Mouse (Mus musculus) left cerebral cortex, adult 18-20 months (tissue): Measurements from ENCODE around the gene Kcnn1. TPM values are rescaled to one million over a fixed set of nuclear protein-coding genes. Genes with fewer than 3 reads are reported as not detected.
"Not testable (repeated sequence)": the region's sequence is repeated elsewhere in the genome, so short reads cannot be mapped to it uniquely, and the experiment has no call there.

ENCODE experiments used
- DNase-seq, 2 experiments: peaks; one replicate each; pipeline ENCODE4 v3.0.0; 2021 to 2022; ENCODE audit warnings: low spot score in 2 of 2, mixed read lengths in 1 of 2
- total RNA-seq, 2 experiments: library from RNA; stranded (reverse); gene quantifications; 2 replicates each; pipeline ENCODE4 v1.2.3; 2021

Kcnn1 gene
- total RNA-seq, 2 experiments from 2014 or later, result 17.4 to 19.3 TPM

DNA sequence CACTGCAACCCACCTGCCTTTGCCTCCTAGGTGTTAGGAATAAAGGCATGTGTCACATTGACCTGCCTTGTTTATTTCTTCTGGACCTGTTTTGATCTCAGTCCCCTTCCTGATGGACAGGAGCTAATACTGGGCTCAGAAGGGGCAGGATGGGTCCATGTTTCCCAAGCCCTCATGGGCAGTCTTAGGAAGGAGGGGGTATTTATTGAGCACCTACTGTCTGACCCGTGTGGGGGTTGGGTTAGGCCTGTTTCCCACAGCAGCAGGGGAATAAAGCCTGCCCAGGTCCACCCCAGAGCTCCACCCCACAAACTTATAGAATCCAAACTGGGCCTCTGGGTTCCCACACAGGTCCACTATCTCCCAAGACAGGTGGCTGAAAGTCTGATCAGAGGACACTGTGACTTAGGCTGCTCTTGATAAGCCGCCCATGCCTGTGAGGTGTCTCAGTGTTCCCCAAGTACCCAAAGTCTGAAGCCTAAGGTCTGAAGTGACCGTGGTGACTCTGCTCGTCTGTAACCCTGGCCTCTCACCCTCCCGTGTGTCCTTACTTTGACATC is 19.8 kb downstream of the Kcnn1 start:
- DNase-seq, result no peak

DNA sequence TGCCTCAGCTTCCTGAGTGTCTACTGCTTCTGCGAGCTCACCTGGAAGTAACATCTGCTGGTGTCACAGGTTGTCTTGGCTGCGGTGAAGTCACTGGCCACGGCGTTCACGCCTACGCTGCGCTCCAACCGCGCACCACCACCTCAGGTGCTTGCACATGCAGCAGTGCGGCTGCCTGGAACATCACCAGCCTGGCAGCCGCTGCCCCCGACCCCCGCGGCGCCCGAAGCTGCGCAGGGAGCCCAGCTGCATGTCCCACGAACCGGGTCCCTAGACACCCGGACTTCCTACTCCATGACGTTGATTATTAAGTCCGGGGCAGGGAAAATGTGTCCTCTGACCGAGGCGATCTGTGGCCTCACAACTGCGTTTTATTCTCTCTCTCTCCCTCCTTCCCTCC is 20.6 kb downstream of the Kcnn1 start:
- no peak for DNase-seq

DNA sequence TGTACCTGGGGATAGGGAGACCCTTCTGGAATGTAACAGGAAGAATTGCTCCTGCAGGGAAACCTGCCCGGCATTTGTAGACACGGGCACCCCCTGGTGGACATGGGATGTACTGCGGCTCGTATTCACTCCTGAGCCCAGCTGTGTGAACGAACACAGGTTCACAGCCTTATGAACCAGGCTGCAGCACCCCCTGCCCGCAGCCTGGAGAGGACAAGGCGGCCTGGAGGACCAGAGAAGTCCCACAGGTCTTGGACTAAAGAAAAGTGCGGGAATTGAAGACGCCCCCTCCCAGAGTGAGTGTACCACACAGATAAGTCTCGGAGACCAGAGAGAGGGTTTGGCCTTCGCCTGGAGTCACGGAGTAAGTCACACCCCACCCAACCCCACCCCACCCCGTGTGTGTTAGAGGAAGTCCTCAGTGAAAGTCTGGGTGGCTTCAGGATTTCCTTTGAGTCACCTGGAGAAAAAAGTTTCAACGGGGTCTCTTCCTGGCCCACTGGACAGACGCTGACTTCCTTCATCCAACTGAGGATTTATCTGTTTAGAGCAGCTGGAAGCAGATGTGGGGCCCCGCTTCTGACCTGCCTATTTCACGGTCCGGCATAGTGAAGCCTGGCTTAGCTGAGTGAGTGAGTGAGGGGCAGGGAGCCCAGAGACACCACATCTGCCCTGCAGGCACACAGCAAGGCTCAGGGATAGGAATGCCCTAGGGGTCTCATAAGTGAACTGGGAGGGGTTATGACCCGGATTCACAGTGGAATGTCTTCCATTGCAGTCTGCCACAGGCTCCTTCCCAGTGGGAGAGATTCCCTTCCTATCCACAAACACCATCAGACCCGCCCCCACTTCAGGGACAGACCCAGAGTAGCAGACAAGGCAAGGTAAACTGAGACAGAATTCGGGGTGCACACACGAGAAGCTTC is 21.6 kb downstream of the Kcnn1 start:
- peak; percentile 90 to 94 for DNase-seq

GRCm38 (mm10) chr8:70840590-70840989 is 22.5 kb downstream of the Kcnn1 start:
- no peak for DNase-seq

DNA sequence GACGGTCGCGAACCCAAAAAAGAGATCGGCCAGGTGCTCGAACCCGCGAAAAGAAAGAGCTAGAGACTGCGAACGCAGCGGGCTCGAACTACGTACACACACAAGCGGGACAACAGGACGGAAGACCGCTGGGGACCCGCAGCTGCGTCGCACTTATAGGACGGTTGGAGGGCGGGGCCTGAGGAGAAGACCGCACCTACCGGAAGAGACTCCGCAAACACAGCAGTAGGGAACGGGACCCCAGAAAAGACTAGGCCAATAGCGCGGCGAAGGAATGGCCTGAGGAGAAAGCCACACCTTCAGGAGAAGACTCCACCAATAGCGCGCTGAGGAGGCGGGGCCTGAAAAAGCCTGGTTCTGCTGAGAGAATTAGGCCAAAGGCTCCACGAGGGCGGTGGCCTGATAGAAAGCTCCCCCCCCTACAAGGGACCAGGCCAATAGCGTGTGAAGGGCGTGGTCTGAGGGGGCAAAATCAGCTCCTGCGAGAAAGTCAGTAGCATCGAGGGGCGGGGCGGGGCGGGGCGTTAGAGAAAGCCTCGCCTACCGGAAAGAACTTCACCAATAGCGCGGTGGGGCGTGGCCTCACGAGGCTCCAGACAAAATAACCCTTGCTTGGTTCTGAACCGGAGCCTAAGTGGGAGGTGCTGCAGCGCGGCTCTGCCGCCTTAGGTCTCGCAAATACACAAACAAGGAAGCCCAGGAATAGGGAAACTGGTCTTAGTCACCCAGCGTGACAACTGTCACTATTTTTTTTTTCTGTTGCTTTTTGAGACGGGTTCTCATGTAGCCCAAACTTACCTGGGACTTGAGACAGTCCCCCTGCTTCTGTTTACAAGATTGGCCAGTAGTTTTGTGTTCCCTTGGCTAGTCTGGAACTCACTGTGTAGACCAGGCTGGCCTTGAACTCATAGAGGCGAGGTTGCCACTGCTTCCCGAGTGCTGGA is 23.4 kb downstream of the Kcnn1 start, which contains the start of gene Arrdc2:
TSS of gene Arrdc2 (minus strand) at position 313 of the 944 bp plus-strand sequence.
- DNase-seq, result peak; percentile 94 to 97

DNA sequence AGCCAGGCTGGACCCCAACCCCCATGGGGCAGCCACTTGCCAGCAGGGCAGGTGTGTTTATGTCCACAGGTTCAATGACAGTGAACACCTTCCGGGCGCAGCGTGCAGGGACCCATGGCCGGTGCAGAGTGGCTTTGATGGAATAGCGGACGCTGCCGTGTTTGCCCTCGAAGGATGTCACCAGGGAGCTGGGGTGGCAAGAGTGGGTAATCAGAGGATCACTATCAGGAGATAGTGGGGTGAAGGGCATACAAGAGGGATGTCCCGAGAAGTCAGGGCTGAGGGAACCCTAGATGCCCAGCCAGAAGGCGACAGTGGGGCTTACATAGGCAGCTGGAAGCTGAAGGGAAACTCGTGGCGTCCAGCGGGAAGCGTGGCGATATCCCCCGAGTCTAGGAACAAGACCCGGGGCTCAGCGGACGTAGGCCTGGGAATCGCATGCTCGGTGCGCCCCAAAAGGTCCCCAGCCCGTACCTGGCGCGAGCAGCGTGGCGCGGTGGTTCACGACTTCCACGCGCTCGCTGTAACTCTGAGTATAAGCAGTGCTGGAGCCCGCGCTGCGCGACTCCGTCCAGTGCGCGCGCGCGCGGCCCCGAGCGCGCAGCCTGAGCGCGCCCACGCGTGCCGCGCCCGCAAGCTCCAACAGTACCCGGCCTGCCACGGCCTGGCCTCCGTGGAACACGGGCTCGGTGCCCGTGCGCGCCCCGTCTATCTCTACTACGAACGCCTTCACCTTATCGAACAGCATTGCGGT is 24.2 kb downstream of the Kcnn1 start:
- no peak for DNase-seq

- DNase-seq, result no peak
These were observed 26.4 kb downstream of the Kcnn1 start for GRCm38 (mm10) chr8:70836666-70837065.

GRCm38 (mm10) chr8:70834071-70834470 is 29.0 kb downstream of the Kcnn1 start:
- DNase-seq, result no peak

DNA sequence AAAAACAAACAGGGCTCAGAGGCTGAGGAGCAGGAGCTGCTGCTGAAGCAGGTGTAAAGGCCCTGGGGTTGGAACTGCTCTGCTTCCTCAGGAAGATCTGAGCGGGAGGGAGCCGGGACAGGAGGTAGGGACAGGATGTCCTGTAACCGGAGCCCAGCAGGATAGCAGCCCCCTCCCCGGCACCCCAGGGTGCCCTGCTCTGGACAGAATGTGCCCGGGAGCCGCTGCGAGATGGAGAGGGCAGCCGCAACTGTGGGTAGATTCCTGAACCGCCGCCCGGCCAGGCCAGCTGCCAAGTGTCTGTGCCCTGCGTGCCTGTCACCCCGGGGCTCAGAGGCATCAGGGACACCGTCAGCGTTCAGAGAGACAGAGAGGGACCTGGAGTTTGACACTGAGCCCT is 29.5 kb downstream of the Kcnn1 start:
- DNase-seq, result peak; percentile 52 to 59

- DNase-seq, result no peak
These were observed 30.0 kb downstream of the Kcnn1 start for GRCm38 (mm10) chr8:70833018-70833482.

DNA sequence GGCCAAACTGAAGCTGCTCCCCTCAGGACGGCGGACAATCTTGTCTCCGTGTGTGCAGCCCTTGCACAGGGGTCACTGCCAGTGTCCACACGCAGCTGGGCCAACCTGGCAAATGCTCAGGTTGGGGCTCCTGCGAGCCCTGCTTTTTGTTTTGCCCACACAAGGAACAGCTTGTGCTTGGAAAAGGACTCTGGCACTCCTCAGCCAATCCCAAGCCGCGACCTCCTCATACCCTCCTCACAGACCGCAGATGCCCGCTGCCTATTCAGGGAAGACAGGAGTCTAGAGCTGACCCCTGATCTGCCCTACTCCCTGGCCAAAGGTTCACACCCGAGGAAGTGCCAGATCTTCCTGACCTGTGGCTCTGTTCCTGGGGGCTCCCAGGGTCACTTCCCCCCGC is 30.7 kb downstream of the Kcnn1 start:
- no peak for DNase-seq

DNA sequence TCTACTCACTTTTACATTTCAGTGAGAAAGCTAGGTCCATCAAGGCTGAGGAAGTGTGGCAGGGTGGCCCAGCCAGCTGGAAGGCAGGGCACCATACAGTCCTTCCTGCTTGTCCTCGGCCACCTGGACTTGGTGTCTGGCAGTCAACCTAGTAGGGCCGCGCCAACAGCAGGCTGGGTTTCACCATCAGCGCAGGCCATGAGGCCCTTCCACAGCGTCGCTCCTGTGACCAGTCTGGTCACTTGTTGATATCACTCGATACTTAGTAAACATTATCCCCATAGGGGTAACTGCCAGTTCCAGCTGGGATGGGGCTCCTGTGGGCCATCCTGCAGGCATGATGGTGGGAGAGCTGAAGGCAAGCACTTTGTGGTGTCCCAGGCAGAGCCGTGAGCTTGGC is 31.5 kb downstream of the Kcnn1 start:
- no peak for DNase-seq

DNA sequence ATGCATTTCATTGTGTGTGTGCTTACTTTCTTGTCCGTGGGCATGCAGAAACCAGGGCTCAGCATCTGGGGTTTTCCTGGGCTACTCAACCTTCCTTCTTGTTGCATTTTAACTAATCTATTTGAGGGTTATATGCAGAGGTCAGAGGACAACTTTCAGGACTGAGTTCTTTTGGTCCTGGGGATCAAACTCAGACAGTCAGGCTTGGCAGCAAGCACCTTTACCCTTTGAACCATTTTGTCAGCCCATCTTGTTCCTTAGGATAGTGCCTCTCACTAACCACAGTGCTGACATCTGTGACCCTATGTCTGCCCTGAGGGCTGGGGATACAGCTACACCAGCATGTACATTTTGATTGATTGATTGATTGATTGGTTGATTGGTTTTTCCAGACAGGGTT is 35.3 kb downstream of the Kcnn1 start:
- DNase-seq, result no peak

DNA sequence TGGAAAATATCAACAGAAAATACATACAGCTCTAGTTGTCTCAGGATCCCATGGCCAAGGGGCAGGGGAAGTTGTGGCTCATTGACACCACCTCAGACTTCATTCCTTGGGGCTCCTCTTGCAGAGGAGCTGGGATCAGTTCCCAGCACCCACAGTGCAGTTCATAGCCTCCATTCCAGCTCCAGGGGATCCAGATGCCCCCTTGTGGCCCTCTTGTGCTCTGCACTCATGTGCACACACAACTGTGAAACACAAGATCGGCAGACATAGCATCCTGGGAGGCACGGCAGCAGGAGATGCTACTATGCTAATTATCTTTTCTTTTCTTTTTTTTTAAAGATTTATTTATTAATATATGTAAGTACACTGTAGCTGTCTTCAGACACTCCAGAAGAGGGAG is 36.0 kb downstream of the Kcnn1 start:
- no peak for DNase-seq

GRCm38 (mm10) chr8:70825816-70826215 is 37.2 kb downstream of the Kcnn1 start:
- DNase-seq, result no peak

DNA sequence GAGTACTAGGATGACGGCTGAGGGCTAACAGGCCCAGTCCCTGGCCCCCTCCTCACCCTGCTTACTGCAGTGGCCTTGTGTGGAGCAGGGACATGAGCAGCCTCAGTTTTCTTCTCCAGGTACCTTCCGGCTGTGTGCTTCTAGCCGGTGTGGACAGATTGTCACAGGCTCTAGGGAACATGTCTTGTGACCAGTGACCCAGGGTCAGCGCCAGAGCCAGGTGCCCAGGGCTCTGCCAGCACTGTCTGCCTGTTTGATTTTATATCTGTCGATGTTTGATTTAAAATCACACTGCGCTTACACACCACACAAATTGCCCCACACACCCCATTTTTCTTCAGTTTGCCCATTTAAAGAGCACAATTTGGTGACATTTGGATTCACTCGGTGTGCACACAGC is 39.3 kb downstream of the Kcnn1 start:
- no peak for DNase-seq

DNA sequence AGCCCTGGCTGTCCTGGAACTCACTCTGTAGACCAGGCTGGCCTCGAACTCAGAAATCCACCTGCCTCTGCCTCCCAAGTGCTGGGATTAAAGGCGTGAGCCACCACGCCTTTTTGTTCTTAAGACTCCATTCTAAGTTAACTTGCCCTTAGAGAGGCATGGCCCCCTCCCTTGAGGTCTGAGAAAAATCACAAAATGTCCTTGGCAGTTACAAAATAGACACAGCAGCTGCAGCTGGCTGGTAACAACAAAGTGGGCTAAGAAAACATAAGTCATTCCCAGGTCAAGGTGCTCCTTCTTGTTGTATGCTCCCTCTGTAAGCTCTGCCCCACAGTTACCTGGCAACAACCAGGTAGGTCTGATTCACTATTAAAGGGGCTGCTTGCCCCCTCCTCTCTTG is 40.5 kb downstream of the Kcnn1 start:
- DNase-seq, result not testable (repeated sequence)

DNA sequence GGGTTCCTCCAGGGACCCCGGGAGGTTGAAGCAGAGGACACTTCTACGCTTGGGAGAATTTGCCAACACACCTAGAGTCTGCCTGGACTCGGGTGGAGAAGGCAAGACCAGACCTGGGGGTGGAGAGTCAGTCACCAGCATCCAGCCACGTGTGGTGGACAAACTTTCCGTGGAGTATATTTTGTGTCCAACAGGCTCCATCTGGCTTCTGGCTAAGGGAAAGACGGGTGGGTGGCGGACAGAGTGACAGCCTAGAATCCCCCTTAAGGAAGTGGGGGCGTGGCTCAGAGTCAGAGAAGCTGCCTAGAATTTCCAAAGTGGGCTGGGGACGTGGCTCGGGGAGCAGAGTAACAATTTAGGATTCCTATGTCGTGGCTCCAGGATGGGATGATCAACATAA is 41.1 kb downstream of the Kcnn1 start:
- peak in 1 of 2 experiments; percentile 56 for DNase-seq

DNA sequence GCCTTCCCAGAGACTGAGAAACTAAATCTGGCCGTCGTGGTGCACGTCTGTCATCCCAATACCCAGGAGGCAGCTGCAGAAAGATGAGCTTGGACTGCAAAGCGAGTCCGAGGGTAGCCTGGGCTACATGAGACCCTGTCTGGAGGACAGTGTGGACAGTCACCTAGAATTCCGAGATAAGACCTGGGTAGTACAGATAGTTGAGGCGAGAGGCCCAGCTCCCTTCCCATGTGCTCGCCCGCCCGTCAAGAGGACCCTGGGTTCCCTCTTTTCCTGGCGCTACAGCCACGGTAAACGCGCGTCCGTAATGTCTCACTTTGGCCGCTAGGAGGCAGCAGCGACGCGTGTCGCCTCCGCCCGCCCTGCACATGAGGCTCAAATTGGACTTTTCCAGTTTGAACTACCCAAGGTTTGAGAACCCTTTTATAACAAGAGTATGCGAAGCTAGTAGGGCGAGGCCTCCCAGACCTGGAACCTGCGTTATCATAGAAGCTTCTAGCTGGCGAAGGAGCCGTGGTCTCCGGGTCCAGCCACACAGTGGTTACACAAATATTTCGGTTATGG is 41.6 kb downstream of the Kcnn1 start:
- peak; percentile 62 to 65 for DNase-seq
